In the genomic region with DNA sequence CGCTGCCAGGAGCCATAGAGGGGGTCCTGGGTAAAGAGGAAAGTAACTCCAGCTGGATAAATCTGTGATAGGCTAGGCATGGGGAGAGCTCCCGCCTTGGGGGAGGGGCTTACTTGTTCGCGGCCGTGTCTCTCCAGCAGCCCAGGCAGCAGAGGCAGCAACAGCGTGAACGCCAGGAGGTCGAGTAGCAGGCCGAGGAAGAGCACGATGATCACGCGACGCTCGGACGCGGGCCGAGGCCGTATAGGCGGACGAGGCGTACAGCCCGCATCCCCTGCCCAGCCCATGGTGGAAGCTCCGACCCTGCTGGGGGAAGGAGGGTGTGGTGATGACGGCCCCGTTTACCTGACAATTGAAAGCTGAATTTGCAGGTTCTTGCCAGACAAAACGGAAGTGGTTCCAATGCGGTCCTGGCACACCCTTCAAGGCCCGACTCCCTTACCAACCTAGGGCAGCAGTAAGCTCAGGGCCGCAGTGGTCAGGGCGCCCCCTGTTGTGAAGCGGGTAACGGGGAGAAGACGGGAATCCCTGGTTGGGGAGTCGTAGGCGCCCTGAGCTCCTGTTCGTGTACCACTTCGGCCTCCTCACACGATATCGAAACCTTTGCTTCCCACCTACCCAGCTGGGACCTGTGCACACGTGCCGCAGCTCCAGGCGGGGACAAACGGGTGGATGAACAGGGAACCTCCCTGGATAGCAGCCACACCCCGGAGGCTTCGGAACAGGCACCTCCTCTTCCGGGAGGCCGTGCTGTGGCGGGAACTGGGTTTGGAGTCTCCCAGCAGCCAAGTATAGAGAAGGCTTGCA, we compare ENCODE assay signal across 8 mouse cellular contexts. TPM values are rescaled to one million over a fixed set of nuclear protein-coding genes. Genes with fewer than 3 reads are reported as not detected.
DNase-seq lines count a peak whose midpoint lies in the region; ATAC-seq and TF ChIP-seq lines count a peak whose summit lies in the region.

A gene (minus strand): TSS at position 732 of the 807 bp plus-strand sequence.

- peak within 1 kb of the TSS; percentile 30 for H3K27ac ChIP-seq in cortical plate, adult 2 months (ENCODE audit: insufficient read depth, low read length)

- DNase-seq in gastrocnemius, adult 8-10 months (ENCODE audit: low spot score in 2 of 2), result peak; percentile 55 to 70
- peak; percentile 89 for DNase-seq in induced T-regulatory cell, adult 2 months (ENCODE audit: low read depth)
- peak; percentile 55 to 79 for DNase-seq in left cerebral cortex, adult 9 months (ENCODE audit: low spot score in 2 of 2)
- peak; percentile 80 for DNase-seq in right cerebral cortex, postnatal 25 days
- peak; percentile 78 to 82 for DNase-seq in urinary bladder, postnatal 4 days (ENCODE audit: low spot score in 2 of 2)

- peak; percentile 88; the same call in 1 of the 2 replicates for TF ChIP-seq POLR2A in cortical plate, adult 2 months (IDR thresholded peaks at IDR 0.05; ENCODE audit: extremely low read depth, insufficient read depth, low read length)

- ATAC-seq in activated CD4-positive, CD25-positive, alpha-beta regulatory T cell, adult 4 months, result peak; percentile 77
- peak; percentile 77 for ATAC-seq in megakaryocyte progenitor cell, adult 5-6 weeks (replicated peaks; ENCODE audit: poor library complexity)

- H3K4me3 ChIP-seq in cortical plate, adult 2 months (ENCODE audit: insufficient read depth, low read length), result peak within 1 kb of the TSS; percentile 75

- peak; percentile 29; the same call in 1 of the 2 replicates for TF ChIP-seq CTCF in cortical plate, adult 2 months (IDR thresholded peaks at IDR 0.05; ENCODE audit: extremely low read depth, insufficient read depth, low read length)

- H3K4me1 ChIP-seq in cortical plate, adult 2 months (ENCODE audit: control insufficient read depth, insufficient read depth, low read length), result no peaks in the 10 kb centered on the region

RNA-seq across cellular contexts. Expression of the gene that starts here (rescaled TPM):
- polyA plus RNA-seq in activated CD4-positive, CD25-positive, alpha-beta regulatory T cell, adult 4 months (2017; shearing (Covaris generic)), result 10 to 100 TPM; 70.0 to 77.6 TPM
- polyA plus RNA-seq in cortical plate, adult 2 months (2012; rRNA removed), result 103 and 106 TPM in 2 replicates
- 1 to 10 TPM; 3.3 to 8.8 (median 4.6) TPM for total RNA-seq in gastrocnemius, adult 8-10 months (2022)
- 195 and 211 TPM in 2 replicates for total RNA-seq in megakaryocyte progenitor cell, adult 5-6 weeks (2015)
- 116 and 143 TPM in 2 replicates for total RNA-seq in megakaryocyte progenitor cell, adult 5-6 weeks (2017)

Comparison
In these comparisons a context has a peak if more than half of its experiments do, and no peak if none do; other contexts are left out.
1. Peak in every context shown above with its lines: DNase-seq, ATAC-seq, H3K4me3 ChIP-seq and H3K27ac ChIP-seq.
2. RNA of the gene that starts here (total RNA-seq): 116 to 211 TPM in megakaryocyte progenitor cell, adult 5-6 weeks; 3.3 to 8.8 TPM in gastrocnemius, adult 8-10 months; every median in the first group is over 10 times any median in the second.